Mouse (Mus musculus): ENCODE measurements at regions not wholly inside any gene's neighbourhood (a gene's known extent, or its start where the extent isn't known, plus 50 kb on each side); places are given as distances from the start of the nearest gene placed in this dataset.
A peak's percentile ranks its signal among the peaks of the same experiment; 100 is the strongest.
"Not testable (repeated sequence)": the region's sequence is repeated elsewhere in the genome, so short reads cannot be mapped to it uniquely, and the experiment has no call there.

DNA sequence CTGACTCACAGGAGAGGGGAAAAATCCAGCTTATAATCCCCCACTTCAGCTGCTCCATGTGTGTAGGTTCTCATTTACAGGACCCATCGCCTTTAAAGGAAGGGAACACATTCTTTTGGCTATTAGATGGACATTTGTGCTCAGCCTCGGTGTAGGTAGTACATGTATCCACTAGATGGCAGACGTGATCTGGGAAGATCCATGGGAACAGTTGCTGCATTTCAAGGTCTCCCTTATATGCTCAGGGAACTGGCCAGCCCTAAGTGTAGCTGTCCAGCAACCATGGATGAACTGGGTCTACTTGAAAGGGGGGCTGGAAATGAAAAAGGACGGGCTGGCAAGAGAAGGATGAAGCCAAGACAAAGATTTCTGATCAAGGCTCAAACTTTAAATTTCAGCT lies 124.0 kb downstream of the Akain1 start:
- DNase-seq = peak; percentile 42

- DNase-seq = not testable (repeated sequence)
These were observed 132.0 kb downstream of the Akain1 start for GRCm38 (mm10) chr17:69571070-69571669.

DNA sequence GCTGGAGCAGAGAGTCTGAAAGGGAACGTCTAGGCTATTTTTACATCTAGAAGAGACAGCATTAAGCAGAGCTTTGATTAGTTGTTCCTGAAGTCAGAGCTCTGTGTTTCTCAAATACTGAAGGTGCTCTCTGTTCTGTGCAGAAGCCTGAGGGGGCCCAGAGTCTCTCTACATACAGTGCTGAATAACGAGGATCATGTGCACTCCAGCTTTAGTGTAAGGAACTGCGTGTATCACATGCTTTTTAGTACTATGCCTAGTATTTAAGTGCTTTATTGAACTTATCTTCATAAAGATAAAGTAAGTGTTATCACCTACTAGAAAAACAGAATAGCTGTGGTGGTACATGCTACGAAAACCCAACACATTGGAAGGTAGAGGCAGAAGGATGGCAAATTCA lies 151.4 kb downstream of the Akain1 start:
- DNase-seq = no peak

DNA sequence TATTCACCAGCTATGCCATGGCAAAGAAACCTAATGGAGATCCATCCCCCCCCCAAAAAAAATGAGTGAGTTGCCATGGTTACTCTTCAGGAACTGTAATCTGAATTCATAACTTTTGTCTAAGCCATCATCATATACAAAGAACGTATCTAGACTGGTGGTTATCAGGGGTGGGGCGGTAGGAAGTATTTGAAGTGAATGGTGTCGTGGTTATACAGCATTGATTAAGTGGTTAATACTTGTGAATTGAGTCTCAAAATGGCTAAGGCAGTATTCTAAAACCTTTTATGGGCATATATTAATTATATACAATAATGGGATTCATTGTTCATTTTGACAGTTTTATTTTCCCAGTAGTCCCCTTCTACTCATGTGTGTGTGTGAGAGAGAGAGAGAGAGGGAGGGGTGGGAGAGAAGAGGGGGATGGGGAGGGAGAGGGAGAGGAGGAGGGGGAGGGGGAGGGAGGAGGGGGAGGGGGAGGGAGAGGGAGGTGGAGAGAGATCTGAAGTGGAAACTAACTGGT lies 158.7 kb downstream of the Akain1 start:
- no peak for DNase-seq

- peak; percentile 51 for DNase-seq
These were observed 159.3 kb downstream of the Akain1 start for GRCm38 (mm10) chr17:69598461-69598860.

GRCm38 (mm10) chr17:69603596-69603995 lies 164.5 kb downstream of the Akain1 start:
- DNase-seq = no peak

DNA sequence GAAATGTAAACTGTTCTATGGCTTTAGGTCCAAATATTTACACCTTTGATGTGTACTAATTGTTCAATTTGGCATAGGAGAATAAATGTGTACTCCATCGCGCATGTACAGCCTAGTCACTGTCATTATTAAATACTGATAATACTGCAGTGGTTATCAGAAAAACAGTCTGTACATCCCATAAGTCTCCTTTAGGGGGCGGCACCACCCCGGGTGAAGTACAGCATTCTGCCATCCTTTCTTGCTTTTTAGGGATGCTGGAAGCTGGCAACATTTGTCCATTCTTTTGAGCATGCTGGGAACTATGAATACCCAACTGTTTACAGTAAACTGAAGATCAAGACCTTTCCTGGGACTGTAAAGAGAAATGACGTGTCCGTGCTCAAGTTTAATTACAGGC lies 165.6 kb downstream of the Akain1 start:
- peak; percentile 40 for DNase-seq

DNA sequence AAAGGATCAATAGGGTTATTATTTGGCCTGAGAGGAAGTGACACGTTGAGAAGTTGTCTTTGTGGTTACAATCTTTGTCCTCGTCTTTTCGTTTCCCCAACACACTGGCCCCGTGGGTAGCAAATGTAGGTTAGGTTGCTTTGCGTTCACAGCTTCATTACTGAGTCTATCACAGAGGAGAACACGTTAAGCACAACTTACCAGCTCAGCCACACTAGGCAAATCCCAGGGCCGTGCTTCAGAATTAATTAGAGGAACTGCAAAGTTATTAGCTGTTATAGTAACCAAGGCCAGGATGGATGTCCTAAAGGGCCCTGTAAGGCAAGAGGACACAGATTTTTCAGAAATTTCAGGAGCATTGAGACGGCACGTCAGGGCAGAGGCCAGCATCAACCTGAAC lies 166.3 kb downstream of the Akain1 start:
- DNase-seq = no peak

DNA sequence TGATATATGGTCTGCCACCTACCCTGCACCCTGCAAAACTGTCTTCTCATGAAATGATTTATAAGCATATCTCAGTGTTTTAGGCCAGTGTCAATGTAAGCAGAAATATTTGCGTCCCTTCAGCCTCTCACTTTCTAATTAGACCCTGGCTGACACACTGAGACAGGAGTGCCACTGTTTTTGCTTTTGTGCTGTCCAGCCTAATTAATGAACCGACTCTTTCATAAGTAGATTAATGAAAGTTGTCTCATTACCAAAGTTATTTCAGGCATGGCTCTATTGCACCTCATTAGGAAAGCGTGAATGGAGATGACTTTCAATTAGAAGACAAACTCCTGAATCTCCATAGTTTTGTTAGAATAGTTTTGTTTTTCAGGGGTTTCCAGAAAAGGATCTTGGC lies 192.3 kb downstream of the Akain1 start:
- no peak for DNase-seq

DNA sequence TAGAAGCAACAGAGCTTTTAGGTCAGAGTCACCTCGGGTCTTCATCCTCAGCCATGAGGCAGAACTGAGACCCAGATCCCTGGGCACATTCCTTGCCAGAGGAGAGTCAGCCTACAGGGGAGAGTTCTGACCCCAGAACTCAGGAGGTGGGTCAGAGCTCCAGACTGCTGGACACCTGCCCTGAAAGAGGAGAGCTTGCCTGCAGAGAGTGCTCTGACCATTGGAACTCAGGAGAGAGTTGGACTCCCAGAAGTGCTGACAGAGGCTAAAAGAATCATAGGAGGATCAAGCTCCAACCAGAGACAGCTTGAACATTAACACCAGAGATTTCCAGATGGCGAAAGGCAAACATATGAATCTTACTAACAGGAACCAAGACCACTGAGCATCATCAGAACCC lies 211.4 kb downstream of the Akain1 start:
- not testable (repeated sequence) for DNase-seq

GRCm38 (mm10) chr17:69654586-69654985 lies 215.5 kb downstream of the Akain1 start:
- DNase-seq = no peak

DNA sequence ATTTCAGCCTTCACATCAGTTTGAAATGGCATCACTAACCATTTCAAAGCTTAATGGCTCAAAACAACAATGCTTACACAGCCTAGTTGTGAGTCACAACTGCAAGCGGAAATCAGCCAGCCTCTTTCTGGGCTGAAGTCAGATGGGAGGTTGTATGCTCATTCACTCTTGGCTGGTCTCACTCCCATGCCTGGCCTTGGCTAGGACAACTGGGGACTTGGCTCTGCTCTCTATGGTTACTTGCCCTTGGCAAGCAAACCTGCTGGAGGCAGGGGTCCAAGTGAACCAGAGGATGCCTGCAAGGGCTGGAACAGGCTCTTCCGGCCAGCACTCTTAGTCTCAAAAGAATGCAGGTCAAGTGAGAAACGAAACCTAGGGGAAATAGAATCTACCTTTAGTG lies 233.4 kb downstream of the Akain1 start:
- peak; percentile 60 for DNase-seq

DNA sequence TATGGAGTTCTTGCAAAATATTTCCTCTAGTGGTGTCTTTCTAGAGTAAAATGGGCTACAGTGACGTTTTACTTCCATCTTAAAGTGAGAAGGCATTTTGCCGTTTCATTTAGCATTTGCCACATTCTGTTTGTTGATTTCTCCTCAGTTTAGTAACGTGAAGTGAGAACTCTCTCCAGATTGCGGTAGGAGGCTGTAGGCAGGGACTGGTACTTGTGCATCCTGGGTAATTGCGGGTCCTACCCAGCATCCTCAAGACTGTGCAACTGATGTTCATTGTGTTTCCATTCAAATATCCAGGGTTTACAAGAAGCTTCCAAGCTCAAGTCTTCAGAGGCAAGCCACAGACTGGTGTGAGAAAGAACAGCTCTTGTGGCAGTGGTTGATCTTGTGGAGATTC lies 244.0 kb downstream of the Akain1 start:
- peak; percentile 27 for DNase-seq

DNA sequence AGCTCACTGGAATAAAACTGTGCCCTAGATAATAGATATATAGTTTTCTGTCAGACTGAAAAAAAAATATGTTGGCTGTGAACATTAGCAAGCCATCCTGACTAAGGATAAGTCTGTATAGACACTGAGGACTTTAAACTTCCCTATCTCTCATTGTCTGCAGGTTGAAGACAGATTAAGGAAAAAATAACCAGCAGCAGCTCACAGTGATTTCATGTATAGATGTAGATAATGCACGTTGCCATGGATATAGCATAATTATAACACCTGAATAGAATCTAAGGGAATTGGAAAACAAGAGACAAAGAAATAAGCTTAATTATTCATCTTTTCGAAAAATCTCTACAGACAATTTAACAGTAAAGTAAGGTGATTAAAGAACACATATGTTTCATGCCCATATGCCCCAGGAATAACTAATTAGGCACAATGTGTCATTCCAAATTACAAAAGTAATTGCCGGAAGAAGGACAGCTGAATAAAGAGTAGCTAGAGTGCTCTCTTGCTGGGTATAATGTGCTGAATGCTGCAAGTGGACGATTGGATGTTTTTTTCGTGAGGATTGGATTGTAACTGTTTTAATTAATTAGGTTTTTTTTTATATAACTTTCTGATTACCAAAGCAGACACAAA lies 246.6 kb downstream of the Akain1 start:
- no peak for DNase-seq

DNA sequence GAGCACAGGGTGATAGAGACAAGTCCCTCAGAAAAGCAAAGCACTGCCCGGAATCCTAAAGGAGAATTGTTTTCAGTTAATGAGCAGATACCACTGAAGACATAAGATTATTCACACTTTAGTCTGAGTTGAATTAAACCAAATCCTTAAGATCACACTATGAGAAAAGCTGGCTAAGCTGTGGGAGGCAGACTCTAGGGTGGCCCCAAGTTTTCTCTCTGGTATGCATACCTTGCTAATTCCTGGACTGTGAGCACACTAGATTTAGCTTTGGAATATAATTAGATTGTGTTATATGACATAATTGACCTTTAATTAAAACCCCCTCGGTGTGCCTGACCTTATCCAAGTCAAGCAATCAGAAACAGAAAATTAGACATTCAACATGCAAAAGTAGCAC lies 247.3 kb downstream of the Akain1 start:
- DNase-seq = no peak

GRCm38 (mm10) chr17:69695341-69695740 lies 256.2 kb downstream of the Akain1 start:
- DNase-seq = peak; percentile 73

GRCm38 (mm10) chr17:69727325-69727724 lies 241.5 kb upstream of the Dlgap1 start:
- DNase-seq = no peak

DNA sequence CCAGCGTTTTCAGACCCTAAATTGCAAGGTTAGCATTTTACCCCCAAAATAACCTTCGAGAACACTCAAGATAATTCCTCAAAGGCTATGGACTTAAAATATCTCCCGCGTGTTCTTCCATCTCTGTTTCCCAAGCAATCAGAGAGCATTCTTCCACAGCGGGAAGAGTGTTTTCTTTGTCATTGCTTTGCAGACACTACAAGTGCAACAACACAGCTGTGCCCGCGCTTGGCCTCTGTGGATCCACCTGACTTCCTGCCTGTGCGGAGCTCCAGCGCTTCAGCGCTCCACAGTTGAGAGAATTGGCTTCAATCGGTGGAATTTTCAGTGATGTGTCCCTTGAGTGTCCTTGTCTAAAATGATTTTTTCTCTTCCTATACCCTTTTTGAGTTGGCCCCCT lies 235.9 kb upstream of the Dlgap1 start:
- DNase-seq = peak; percentile 2

DNA sequence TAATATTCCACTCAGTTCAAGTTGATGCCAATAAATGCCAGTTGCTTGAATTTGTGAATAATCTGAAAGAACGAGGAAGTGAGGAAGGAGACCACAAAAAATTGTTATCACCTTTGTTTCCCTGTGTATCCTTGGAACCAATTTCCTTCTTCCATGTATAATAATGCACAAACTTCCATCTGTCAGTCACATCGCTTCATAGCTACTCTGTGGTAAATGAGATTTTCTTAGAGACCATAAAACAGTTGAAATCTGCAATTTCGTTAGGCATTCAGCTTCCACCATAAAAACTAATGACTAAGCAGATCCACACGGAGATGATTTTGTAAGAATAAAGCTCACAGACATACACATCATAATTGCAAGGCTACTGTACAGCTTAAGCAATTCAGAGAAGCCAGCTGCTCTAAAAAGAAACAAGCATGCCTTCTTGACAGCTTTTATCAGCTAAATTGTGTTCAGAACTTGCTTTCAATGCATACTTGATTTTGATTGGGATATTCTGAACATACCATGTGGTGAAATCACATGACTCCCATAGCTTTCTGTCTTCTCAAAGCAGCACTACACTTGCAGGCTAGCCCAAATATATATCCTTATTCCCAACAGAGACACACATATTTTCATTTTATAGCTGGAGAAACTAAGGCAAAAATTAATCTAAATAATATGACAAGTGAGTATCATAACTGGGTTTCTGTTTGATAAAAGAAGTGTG lies 232.3 kb upstream of the Dlgap1 start:
- peak; percentile 16 for DNase-seq

DNA sequence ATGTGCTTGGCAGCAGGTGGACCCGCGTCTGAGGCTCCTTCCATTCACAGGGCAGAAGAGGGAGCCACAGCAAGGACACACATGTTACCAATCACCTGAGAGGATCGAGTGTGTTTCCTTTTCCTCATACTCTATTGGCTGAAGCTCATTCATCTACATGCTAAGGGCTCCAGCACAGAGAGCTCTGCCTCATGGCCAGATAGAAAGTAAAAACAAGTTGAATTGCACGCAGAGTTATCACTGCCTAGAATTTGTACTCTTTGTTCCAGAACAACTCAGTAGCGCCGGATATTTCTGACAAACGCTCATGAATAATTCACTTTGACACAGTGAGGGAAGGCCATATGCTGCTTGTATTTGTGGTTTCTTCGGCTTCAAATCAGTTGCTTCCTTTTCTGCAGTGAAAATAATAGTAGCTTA lies 199.9 kb upstream of the Dlgap1 start:
- DNase-seq = peak; percentile 85

DNA sequence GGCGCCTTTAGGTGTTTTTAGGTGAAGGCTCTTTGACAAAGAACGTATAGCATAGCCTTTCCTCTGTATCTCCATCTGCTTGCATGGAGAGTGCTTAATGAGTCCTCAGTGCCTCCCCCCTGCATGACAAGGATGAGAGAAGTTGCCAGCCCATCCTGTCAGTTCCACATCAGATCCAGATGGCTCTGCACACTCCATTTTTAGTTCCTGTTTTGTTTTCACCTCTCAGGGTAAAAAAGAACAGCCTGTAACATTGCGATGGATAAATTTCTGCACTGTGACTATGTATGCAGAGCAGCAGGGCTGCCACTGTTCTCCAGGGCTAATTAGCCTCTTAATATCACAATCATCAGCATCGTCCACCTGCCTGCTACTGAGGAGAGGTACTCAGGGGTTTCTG lies 198.8 kb upstream of the Dlgap1 start:
- DNase-seq = peak; percentile 85

DNA sequence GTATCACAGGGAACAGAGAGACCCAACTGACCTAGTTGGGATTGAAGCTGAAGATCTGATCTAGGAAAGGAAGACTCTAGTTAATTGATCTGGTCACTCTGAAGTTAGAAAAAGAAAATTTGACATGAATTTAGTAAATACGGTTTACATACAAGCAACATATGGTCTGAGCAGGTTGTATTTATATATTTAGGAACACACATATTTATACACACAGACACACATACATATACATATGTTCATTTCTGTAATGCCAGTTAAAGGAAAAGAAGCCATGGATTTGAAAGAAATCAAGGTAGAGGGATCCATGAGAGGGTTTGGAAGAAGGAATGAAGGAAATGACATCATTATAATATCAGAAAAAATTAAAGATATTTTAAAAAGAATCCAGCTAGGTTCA lies 187.7 kb upstream of the Dlgap1 start:
- DNase-seq = no peak

DNA sequence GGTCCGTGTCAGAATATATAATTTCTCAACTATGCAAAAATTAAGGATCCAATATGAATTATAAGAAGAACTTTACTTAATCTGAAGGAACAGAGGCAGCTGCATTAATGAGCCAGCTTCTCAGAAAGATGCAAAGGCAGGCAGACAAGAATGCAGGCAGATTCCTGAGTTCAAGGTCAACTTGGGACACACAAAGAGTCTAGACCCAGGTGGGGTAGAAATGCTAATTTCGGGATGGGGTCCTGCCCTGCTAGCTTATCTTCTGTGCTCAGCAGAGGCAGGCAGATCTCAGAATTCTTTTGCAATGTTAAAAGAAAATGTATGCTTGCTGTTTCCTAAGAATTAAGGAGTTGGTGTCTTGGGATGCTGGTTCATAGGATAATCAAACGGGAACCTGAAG lies 181.9 kb upstream of the Dlgap1 start:
- no peak for DNase-seq

GRCm38 (mm10) chr17:69821473-69821872 lies 147.4 kb upstream of the Dlgap1 start:
- DNase-seq = peak; percentile 4

Measured in layer of hippocampus, adult 9-11 months (tissue).